Mouse (Mus musculus): ENCODE measurements around the gene Rnf207. TPM values are rescaled to one million over a fixed set of nuclear protein-coding genes. Genes with fewer than 3 reads are reported as not detected.

Rnf207 gene
- polyA plus RNA-seq, 1 experiment = 10.2 TPM

DNA sequence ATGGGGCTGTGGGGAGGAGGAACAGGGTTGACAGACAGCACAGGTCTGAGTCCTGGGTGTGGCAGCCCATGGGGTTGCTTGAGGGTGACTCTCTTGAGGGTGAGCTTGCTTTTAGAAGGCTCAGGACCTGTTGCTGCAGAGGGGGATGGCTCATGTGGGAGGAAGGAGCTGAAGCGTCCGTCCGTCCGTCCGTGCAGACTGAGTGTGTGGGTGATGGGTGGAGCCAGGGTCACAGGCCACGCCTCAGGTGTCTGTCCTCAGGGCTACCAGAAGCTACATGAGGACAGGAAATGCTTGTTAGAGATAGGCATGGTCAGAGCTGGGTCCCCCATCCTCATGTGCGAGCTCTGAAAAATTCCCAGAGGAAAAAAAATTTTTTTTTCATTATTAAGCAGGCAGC is 25.9 kb upstream of the Rnf207 start:
- no peaks in the 10 kb centered on the region for H3K36me3 ChIP-seq (ENCODE audit: control insufficient read depth, insufficient read depth, low read length)
- no peak overlapping the region for H3K4me3 ChIP-seq (ENCODE audit: control insufficient read depth, insufficient read depth, low read length)
- H3K4me1 ChIP-seq (replicated peaks; ENCODE audit: control insufficient read depth, insufficient read depth, low read length) = no peaks in the 10 kb centered on the region
- WGBS = 48% methylated on average over 7 of the region's 7 CpGs
- no peak overlapping the region for H3K27ac ChIP-seq (ENCODE audit: control insufficient read depth, insufficient read depth, low read length)
- no peak for TF ChIP-seq CTCF (IDR thresholded peaks at IDR 0.05; ENCODE audit: borderline replicate concordance, control insufficient read depth, extremely low read depth, insufficient read depth, low read length, poor library complexity)
- TF ChIP-seq POLR2A (IDR thresholded peaks at IDR 0.05; ENCODE audit: control insufficient read depth, extremely low read depth, insufficient read depth, low read length, poor library complexity) = no peak
- peaks cover 6% of the 10 kb centered on the region for H3K27me3 ChIP-seq (ENCODE audit: control insufficient read depth, insufficient read depth, low read length)
- DNase-seq = no peak

DNA sequence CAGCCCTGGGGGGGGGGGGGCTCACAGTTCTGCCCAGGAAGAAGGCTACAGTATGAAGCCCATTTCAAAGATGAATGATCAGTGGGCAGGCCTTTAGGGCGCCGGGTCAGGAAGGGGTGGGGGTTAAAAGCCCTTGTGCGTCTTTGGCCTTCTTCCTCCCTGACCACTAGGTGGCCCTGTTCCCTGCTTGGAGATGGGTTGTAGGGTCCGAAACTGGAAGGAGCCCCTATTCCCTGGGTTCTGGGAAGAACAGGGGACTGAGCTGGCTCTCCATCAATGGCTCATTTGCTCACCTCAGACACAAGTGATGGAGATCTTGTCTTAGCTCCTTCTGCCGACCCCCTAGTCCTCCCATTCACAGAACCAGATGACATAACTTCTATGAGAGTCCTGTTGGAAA is 24.5 kb upstream of the Rnf207 start:
- TF ChIP-seq CTCF (IDR thresholded peaks at IDR 0.05; ENCODE audit: borderline replicate concordance, control insufficient read depth, extremely low read depth, insufficient read depth, low read length, poor library complexity) = peak; percentile 34; the same call in 1 of the 2 replicates
- no peak for TF ChIP-seq POLR2A (IDR thresholded peaks at IDR 0.05; ENCODE audit: control insufficient read depth, extremely low read depth, insufficient read depth, low read length, poor library complexity)
- H3K4me1 ChIP-seq (replicated peaks; ENCODE audit: control insufficient read depth, insufficient read depth, low read length) = peaks cover 7% of the 10 kb centered on the region; the same call in 1 of the 2 replicates
- H3K36me3 ChIP-seq (ENCODE audit: control insufficient read depth, insufficient read depth, low read length) = no peaks in the 10 kb centered on the region
- WGBS = 13% methylated on average over 5 of the region's 5 CpGs
- peak; percentile 18 for DNase-seq
- H3K27me3 ChIP-seq (ENCODE audit: control insufficient read depth, insufficient read depth, low read length) = peaks cover 16% of the 10 kb centered on the region
- no peak overlapping the region for H3K4me3 ChIP-seq (ENCODE audit: control insufficient read depth, insufficient read depth, low read length)
- no peak overlapping the region for H3K27ac ChIP-seq (ENCODE audit: control insufficient read depth, insufficient read depth, low read length)

DNA sequence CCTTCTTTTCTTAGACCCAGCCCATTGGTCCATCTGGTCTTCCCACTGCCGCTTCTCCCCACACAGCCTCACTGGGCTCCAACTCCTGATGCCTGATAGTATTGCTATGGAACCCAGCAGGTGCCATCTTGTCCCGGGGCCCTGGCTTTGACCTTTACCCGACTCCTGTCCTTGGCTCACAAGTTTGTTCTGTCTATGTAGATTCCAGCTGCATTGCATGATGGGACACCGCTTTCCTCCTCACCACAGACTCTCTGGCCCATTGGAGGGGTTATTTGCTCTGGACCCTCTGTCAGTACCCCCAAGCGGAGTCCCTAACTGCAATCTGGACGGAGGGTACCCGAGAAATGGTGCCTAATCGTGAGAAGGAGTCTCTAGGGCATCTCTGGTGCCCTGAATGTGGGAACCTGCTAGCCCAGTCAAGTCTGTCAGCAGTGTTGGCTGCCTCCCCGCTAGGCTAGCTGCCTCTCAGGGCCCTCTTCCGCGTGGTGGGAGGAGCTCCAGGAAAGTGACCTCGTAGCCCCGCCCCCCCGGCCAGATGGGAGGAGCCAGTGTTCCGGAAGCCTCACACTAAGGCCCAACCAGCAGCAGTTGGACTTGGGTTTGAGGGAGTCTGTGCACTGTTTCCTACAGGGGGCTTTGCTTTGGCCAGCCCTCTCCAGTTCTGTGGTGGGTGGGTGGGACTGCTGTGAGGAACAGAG is 21.9 kb upstream of the Rnf207 start:
- TF ChIP-seq CTCF (IDR thresholded peaks at IDR 0.05; ENCODE audit: borderline replicate concordance, control insufficient read depth, extremely low read depth, insufficient read depth, low read length, poor library complexity) = no peak
- no peak for TF ChIP-seq POLR2A (IDR thresholded peaks at IDR 0.05; ENCODE audit: control insufficient read depth, extremely low read depth, insufficient read depth, low read length, poor library complexity)
- peaks cover 16% of the 10 kb centered on the region for H3K27me3 ChIP-seq (ENCODE audit: control insufficient read depth, insufficient read depth, low read length)
- H3K4me1 ChIP-seq (replicated peaks; ENCODE audit: control insufficient read depth, insufficient read depth, low read length) = peaks cover 7% of the 10 kb centered on the region; the same call in 1 of the 2 replicates
- no peak overlapping the region for H3K27ac ChIP-seq (ENCODE audit: control insufficient read depth, insufficient read depth, low read length)
- peak; percentile 11 for DNase-seq
- WGBS = 49% methylated on average over 15 of the region's 15 CpGs
- no peaks in the 10 kb centered on the region for H3K36me3 ChIP-seq (ENCODE audit: control insufficient read depth, insufficient read depth, low read length)
- no peak overlapping the region for H3K4me3 ChIP-seq (ENCODE audit: control insufficient read depth, insufficient read depth, low read length)

DNA sequence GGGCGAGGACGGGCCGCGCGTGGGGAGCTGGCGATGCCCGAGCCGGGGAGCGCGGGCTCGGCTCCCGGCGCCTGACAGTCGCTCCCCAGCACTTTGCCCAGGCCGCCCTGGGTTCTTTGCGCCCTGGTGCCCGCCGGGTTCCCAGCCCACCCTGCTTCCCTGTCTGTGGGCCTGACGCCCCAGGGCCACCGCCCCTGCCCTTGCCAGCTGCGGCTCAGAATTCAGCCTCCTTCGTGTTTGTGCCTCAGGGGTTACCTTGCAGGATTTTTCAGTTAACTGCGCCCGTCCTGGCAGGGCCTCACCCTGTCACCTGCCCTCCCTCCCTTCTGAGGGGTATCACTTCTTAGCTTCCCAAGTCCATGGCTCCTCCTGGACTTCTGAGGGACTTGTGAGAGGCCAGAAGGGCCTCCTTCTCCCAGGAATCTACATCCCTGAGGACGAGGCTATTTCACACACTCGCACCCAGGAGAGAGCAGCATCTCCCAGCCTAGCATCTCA is 20.5 kb upstream of the Rnf207 start:
- H3K27me3 ChIP-seq (ENCODE audit: control insufficient read depth, insufficient read depth, low read length) = peaks cover 16% of the 10 kb centered on the region
- TF ChIP-seq CTCF (IDR thresholded peaks at IDR 0.05; ENCODE audit: borderline replicate concordance, control insufficient read depth, extremely low read depth, insufficient read depth, low read length, poor library complexity) (no peak), POLR2A (IDR thresholded peaks at IDR 0.05; ENCODE audit: control insufficient read depth, extremely low read depth, insufficient read depth, low read length, poor library complexity) (no peak)
- no peak overlapping the region for H3K27ac ChIP-seq (ENCODE audit: control insufficient read depth, insufficient read depth, low read length)
- WGBS = 10% methylated on average over 24 of the region's 26 CpGs
- H3K4me3 ChIP-seq (ENCODE audit: control insufficient read depth, insufficient read depth, low read length) = no peak overlapping the region
- DNase-seq = no peak
- H3K4me1 ChIP-seq (replicated peaks; ENCODE audit: control insufficient read depth, insufficient read depth, low read length) = peaks cover 7% of the 10 kb centered on the region; the same call in 1 of the 2 replicates
- peaks cover under 1% of the 10 kb centered on the region for H3K36me3 ChIP-seq (ENCODE audit: control insufficient read depth, insufficient read depth, low read length)

DNA sequence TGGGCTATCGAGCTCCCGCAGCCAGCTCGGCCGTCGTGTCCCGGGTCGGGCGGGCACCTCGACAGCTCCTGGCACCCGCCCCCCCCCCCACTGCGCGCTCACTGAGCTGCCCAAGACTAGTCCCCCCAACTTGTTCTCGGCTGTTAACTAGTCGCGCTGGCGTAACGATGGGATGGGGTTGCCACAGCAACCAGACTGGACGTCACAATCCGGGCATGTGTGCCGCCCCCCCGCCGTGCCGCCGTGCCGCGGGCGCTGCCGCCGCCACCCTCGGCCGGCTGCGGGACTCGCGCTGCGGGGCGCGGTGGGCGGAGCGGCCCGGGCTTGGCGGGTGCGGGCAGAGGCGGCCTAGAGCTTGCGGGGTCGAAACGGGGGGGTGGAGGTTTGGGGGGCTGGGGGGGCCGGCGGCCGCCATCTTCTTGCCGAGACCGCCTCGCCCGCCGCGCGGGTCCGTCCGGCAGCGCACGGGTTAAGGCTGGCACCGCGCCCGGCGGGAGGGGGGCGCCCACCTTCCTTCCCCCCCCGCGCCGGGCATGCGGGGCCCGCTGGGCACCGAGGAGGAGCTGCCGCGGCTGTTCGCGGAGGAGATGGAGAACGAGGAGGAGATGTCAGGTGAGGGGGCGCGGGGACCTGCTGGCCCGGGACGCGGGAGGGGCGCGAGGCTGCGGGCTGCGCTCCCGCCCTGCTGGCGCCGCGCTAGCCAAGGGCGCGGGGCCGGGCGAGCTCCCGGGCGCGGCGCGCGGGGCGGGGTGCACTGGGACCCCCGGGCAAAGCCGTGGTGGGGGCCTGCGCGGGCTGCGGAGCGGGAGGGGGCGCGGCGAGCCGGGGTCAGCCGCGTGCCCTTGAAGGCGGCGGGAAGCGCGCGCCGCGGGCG is 19.9 kb upstream of the Rnf207 start, which contains the start of gene Chd5:
Gene Chd5 (plus strand): TSS at position 233 of the 874 bp plus-strand sequence.
- H3K4me1 ChIP-seq (replicated peaks; ENCODE audit: control insufficient read depth, insufficient read depth, low read length) = peaks cover 7% of the 10 kb centered on the region; the same call in 1 of the 2 replicates
- H3K4me3 ChIP-seq (ENCODE audit: control insufficient read depth, insufficient read depth, low read length) = no peak within 1 kb of the TSS
- TF ChIP-seq POLR2A (IDR thresholded peaks at IDR 0.05; ENCODE audit: control insufficient read depth, extremely low read depth, insufficient read depth, low read length, poor library complexity) = no peak
- no peak for TF ChIP-seq CTCF (IDR thresholded peaks at IDR 0.05; ENCODE audit: borderline replicate concordance, control insufficient read depth, extremely low read depth, insufficient read depth, low read length, poor library complexity)
- H3K27ac ChIP-seq (ENCODE audit: control insufficient read depth, insufficient read depth, low read length) = no peak within 1 kb of the TSS
- WGBS = 6% methylated on average over 108 of the region's 120 CpGs
- H3K36me3 ChIP-seq (ENCODE audit: control insufficient read depth, insufficient read depth, low read length) = peaks cover 6% of the 10 kb centered on the region
- no peak for DNase-seq
- peaks cover 16% of the 10 kb centered on the region for H3K27me3 ChIP-seq (ENCODE audit: control insufficient read depth, insufficient read depth, low read length)

DNA sequence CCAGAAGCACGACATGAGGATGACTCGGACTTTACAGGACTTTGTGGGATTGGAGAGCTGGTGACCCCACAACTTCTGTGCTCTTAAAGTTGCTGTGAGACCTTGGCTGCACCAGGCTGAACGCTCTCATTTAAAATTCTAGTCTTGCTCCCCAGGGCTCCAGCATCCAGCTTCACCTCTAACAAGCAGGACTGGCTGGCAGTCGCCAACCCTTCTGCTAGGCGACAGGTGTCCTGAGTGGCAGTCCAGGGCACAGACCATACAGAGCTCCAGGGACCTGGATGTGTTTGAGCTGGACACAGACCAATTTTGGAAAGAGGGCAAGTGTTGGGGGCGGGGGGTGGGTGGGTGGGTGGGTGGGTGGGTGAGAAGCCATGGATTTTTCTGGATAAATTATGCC is 19.0 kb upstream of the Rnf207 start:
- 65% methylated on average over 6 of the region's 6 CpGs for WGBS
- Histone ChIP-seq H3K4me1 (replicated peaks; ENCODE audit: control insufficient read depth, insufficient read depth, low read length) (peaks cover 7% of the 10 kb centered on the region; the same call in 1 of the 2 replicates), H3K4me3 (ENCODE audit: control insufficient read depth, insufficient read depth, low read length) (no peak overlapping the region), H3K27ac (ENCODE audit: control insufficient read depth, insufficient read depth, low read length) (no peak overlapping the region), H3K27me3 (ENCODE audit: control insufficient read depth, insufficient read depth, low read length) (peaks cover 12% of the 10 kb centered on the region), H3K36me3 (ENCODE audit: control insufficient read depth, insufficient read depth, low read length) (peaks cover 13% of the 10 kb centered on the region)
- TF ChIP-seq CTCF (IDR thresholded peaks at IDR 0.05; ENCODE audit: borderline replicate concordance, control insufficient read depth, extremely low read depth, insufficient read depth, low read length, poor library complexity) (no peak), POLR2A (IDR thresholded peaks at IDR 0.05; ENCODE audit: control insufficient read depth, extremely low read depth, insufficient read depth, low read length, poor library complexity) (no peak)
- no peak for DNase-seq
